Mouse (Mus musculus) spleen, adult 18-20 months (tissue): ENCODE results near the gene Il7r.
A peak's percentile ranks its signal among the peaks of the same experiment; 100 is the strongest.

Source experiments
- DNase-seq, 2 experiments: peaks; one replicate each; pipeline ENCODE4 v3.0.0; 2022; ENCODE audit warnings: mixed read lengths in 2 of 2

The Il7r gene

GRCm38 (mm10) chr15:9471053-9471685 is 58.8 kb downstream of the Il7r start:
- no peak for DNase-seq

DNA sequence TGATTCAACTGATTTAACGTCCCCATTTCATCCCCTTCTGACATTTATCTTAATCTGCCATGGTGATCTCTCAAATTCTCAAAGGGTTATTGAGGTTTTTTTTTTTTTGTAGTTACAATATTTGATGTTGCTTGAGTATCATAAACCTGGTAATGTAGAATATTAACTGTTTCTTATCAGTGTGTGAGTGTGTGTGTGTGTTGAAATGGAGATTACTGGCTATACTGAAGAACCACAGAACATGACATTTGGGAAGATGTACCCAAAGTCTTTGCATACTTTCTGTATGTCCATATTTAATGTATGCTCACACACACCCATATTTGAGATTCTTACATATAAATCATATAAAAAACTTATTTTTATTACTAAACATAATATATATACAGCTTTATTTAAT is 65.9 kb downstream of the Il7r start:
- no peak for DNase-seq

- DNase-seq = peak in 1 of 2 experiments; percentile 14
These were observed 66.4 kb downstream of the Il7r start for GRCm38 (mm10) chr15:9463521-9464027.
